Mouse (Mus musculus): ENCODE data around the gene Ythdf2. TPM values are rescaled to one million over a fixed set of nuclear protein-coding genes. Genes with fewer than 3 reads are reported as not detected.

Ythdf2 gene
- 38.8 TPM for polyA plus RNA-seq (2014; fragmentation: Illumina TruSeq; extraction: RNeasy Lipid Tissue Mini Kit (QIAGEN cat#74804); ENCODE audit: low read depth, low replicate concordance)

GRCm38 (mm10) chr4:132211953-132212734, at the start of gene Ythdf2:
Gene Ythdf2, minus strand, starts transcription at chr4:132212303.

GRCm38 (mm10) chr4:132144080-132144841, 67.8 kb downstream of the Ythdf2 start, which contains the start of gene Oprd1:
Gene Oprd1, minus strand, starts transcription at chr4:132144486.

Other genes starting within 250 kb of the Ythdf2 start
- 0.61 TPM for gene Gm10300, start 137.6 kb downstream of the Ythdf2 start, polyA plus RNA-seq (2014; fragmentation: Illumina TruSeq; extraction: RNeasy Lipid Tissue Mini Kit (QIAGEN cat#74804); ENCODE audit: low read depth, low replicate concordance)
- gene Epb41, start 137.0 kb downstream of the Ythdf2 start, polyA plus RNA-seq (2014; fragmentation: Illumina TruSeq; extraction: RNeasy Lipid Tissue Mini Kit (QIAGEN cat#74804); ENCODE audit: low read depth, low replicate concordance): 112 TPM
- gene Oprd1, start 67.8 kb downstream of the Ythdf2 start, polyA plus RNA-seq (2014; fragmentation: Illumina TruSeq; extraction: RNeasy Lipid Tissue Mini Kit (QIAGEN cat#74804); ENCODE audit: low read depth, low replicate concordance): not detected
- 3.7 TPM for gene Gmeb1, start 49.3 kb upstream of the Ythdf2 start, polyA plus RNA-seq (2014; fragmentation: Illumina TruSeq; extraction: RNeasy Lipid Tissue Mini Kit (QIAGEN cat#74804); ENCODE audit: low read depth, low replicate concordance)
- 15.7 TPM for gene Taf12, start 62.1 kb upstream of the Ythdf2 start, polyA plus RNA-seq (2014; fragmentation: Illumina TruSeq; extraction: RNeasy Lipid Tissue Mini Kit (QIAGEN cat#74804); ENCODE audit: low read depth, low replicate concordance)
- not detected for gene Rab42, start 91.1 kb upstream of the Ythdf2 start, polyA plus RNA-seq (2014; fragmentation: Illumina TruSeq; extraction: RNeasy Lipid Tissue Mini Kit (QIAGEN cat#74804); ENCODE audit: low read depth, low replicate concordance)
- gene Trnau1ap, start 117.2 kb upstream of the Ythdf2 start, polyA plus RNA-seq (2014; fragmentation: Illumina TruSeq; extraction: RNeasy Lipid Tissue Mini Kit (QIAGEN cat#74804); ENCODE audit: low read depth, low replicate concordance): 7.0 TPM
- gene Rcc1, start 141.3 kb upstream of the Ythdf2 start, polyA plus RNA-seq (2014; fragmentation: Illumina TruSeq; extraction: RNeasy Lipid Tissue Mini Kit (QIAGEN cat#74804); ENCODE audit: low read depth, low replicate concordance): 4.2 TPM
- gene Phactr4, start 210.2 kb upstream of the Ythdf2 start, polyA plus RNA-seq (2014; fragmentation: Illumina TruSeq; extraction: RNeasy Lipid Tissue Mini Kit (QIAGEN cat#74804); ENCODE audit: low read depth, low replicate concordance): 27.5 TPM

All from kidney, adult 10 weeks (tissue).